Mouse (Mus musculus) forebrain, embryonic 12.5 days (tissue): ENCODE data around the gene Gpnmb. TPM values are rescaled to one million over a fixed set of nuclear protein-coding genes. Genes with fewer than 3 reads are reported as not detected.
A peak's percentile ranks its signal among the peaks of the same experiment; 100 is the strongest.

ENCODE experiments used
- ATAC-seq: fragments of 200-750 bp; cut with Nextera tagmentation; 2 replicates; pipeline ENCODE4 v1.8.0; 2017; ENCODE audit warnings: moderate TSS enrichment; ENCODE audit not compliant: low FRiP score
- H3K27ac ChIP-seq: fragments of 300-500 bp; sonication (generic); 2 replicates; pipeline ENCODE4 v1.5.1; 2016; ENCODE audit warnings: mild to moderate bottlenecking
- H3K27me3 ChIP-seq: fragments of 300-500 bp; sonication (generic); 2 replicates; pipeline ENCODE4 v1.6.1; 2016; ENCODE audit warnings: mild to moderate bottlenecking
- H3K36me3 ChIP-seq: fragments of 300-500 bp; sonication (generic); replicated peaks from 2 replicates; pipeline ENCODE4 v1.6.1; 2016; ENCODE audit warnings: mild to moderate bottlenecking
- H3K4me1 ChIP-seq: fragments of 300-500 bp; sonication (generic); 2 replicates; pipeline ENCODE4 v1.6.1; 2016
- H3K4me2 ChIP-seq: fragments of 300-500 bp; sonication (generic); 2 replicates; pipeline ENCODE4 v1.6.1; 2016; ENCODE audit warnings: mild to moderate bottlenecking, moderate library complexity
- H3K4me3 ChIP-seq: fragments of 300-500 bp; sonication (generic); replicated peaks from 2 replicates; pipeline ENCODE4 v1.5.1; 2016; ENCODE audit warnings: mild to moderate bottlenecking
- H3K9ac ChIP-seq: fragments of 300-500 bp; sonication (generic); 2 replicates; pipeline ENCODE4 v1.6.1; 2016; ENCODE audit warnings: mild to moderate bottlenecking
- H3K9me3 ChIP-seq: fragments of 300-500 bp; sonication (generic); 2 replicates; pipeline ENCODE4 v1.6.1; 2016
- WGBS: fragments of 180-500 bp; shearing (Covaris S2); methylation state at CpG from one replicate; pipeline ENCODE4 v1.1.7; 2016; 5-methylcytosine and 5-hydroxymethylcytosine counted together
- polyA plus RNA-seq: library from polyadenylated mRNA; unstranded; fragments of >200 nt; fragmentation: Nextera tagmentation; extraction: Ambion mirVana; gene quantifications from 2 replicates; pipeline ENCODE4 v1.2.1, GENCODE M21; 2016

Gene Gpnmb
- polyA plus RNA-seq, 1 experiment from 2014 or later = 0.82 TPM

GRCm38 (mm10) chr6:49073304-49074116 lies 37.2 kb downstream of the Gpnmb start, which contains the start of gene Malsu1:
TSS of gene Malsu1 (plus strand) at chr6:49073795.
- peak within 1 kb of the TSS; percentile 99 for H3K4me3 ChIP-seq
- peak within 1 kb of the TSS; percentile 70 for H3K4me2 ChIP-seq
- no peaks in the 10 kb centered on the region for H3K9me3 ChIP-seq
- peak within 1 kb of the TSS; percentile 93 for H3K9ac ChIP-seq
- ATAC-seq = peak; percentile 96
- peaks cover 23% of the 10 kb centered on the region for H3K4me1 ChIP-seq
- H3K27ac ChIP-seq = peak within 1 kb of the TSS; percentile 80
- no peaks in the 10 kb centered on the region for H3K36me3 ChIP-seq
- H3K27me3 ChIP-seq = no peaks in the 10 kb centered on the region
- under 1% methylated on average over 49 of the region's 49 CpGs for WGBS

GRCm38 (mm10) chr6:49074117-49074490 lies 37.8 kb downstream of the Gpnmb start:
- 2% methylated on average over 19 of the region's 19 CpGs for WGBS
- H3K27me3 ChIP-seq = no peaks in the 10 kb centered on the region
- peak overlapping the region; percentile 99 for H3K4me3 ChIP-seq
- peak overlapping the region; percentile 80 for H3K27ac ChIP-seq
- H3K9ac ChIP-seq = peak overlapping the region; percentile 93
- H3K4me2 ChIP-seq = peak overlapping the region; percentile 70
- H3K9me3 ChIP-seq = no peaks in the 10 kb centered on the region
- peaks cover 23% of the 10 kb centered on the region for H3K4me1 ChIP-seq
- H3K36me3 ChIP-seq = no peaks in the 10 kb centered on the region
- peak; percentile 61; the same call in 1 of the 2 replicates for ATAC-seq

GRCm38 (mm10) chr6:49077894-49078293 lies 41.5 kb downstream of the Gpnmb start:
- Histone ChIP-seq H3K27ac (no peak overlapping the region), H3K27me3 (no peaks in the 10 kb centered on the region), H3K4me3 (no peak overlapping the region), H3K4me1 (peaks cover 23% of the 10 kb centered on the region), H3K36me3 (no peaks in the 10 kb centered on the region; the same call in 1 of the 2 replicates), H3K9ac (no peak overlapping the region), H3K9me3 (no peaks in the 10 kb centered on the region), H3K4me2 (no peak overlapping the region)
- no peak for ATAC-seq
- WGBS = 90% methylated on average over 2 of the region's 2 CpGs

GRCm38 (mm10) chr6:49079313-49079712 lies 43.0 kb downstream of the Gpnmb start:
- no peak overlapping the region for H3K4me2 ChIP-seq
- H3K9me3 ChIP-seq = no peaks in the 10 kb centered on the region
- no peak overlapping the region for H3K9ac ChIP-seq
- peaks cover 14% of the 10 kb centered on the region for H3K36me3 ChIP-seq
- H3K4me3 ChIP-seq = no peak overlapping the region
- no peaks in the 10 kb centered on the region for H3K27me3 ChIP-seq
- H3K4me1 ChIP-seq = peaks cover 19% of the 10 kb centered on the region
- H3K27ac ChIP-seq = no peak overlapping the region
- no peak for ATAC-seq
- WGBS = 85% methylated on average over 1 of the region's 1 CpGs

GRCm38 (mm10) chr6:49083008-49083407 lies 46.7 kb downstream of the Gpnmb start:
- H3K27ac ChIP-seq = no peak overlapping the region
- H3K36me3 ChIP-seq = peaks cover 43% of the 10 kb centered on the region
- no peak overlapping the region for H3K9ac ChIP-seq
- H3K27me3 ChIP-seq = no peaks in the 10 kb centered on the region
- WGBS = 95% methylated on average over 4 of the region's 4 CpGs
- H3K9me3 ChIP-seq = no peaks in the 10 kb centered on the region
- no peak for ATAC-seq
- H3K4me3 ChIP-seq = no peak overlapping the region
- H3K4me1 ChIP-seq = no peaks in the 10 kb centered on the region
- H3K4me2 ChIP-seq = no peak overlapping the region

GRCm38 (mm10) chr6:49094968-49095367 lies 58.6 kb downstream of the Gpnmb start:
- Histone ChIP-seq H3K27ac (no peak overlapping the region), H3K27me3 (no peaks in the 10 kb centered on the region), H3K9me3 (no peaks in the 10 kb centered on the region), H3K4me2 (no peak overlapping the region), H3K36me3 (peaks cover 88% of the 10 kb centered on the region), H3K4me1 (peaks cover 8% of the 10 kb centered on the region; the same call in 1 of the 2 replicates), H3K4me3 (no peak overlapping the region), H3K9ac (no peak overlapping the region)
- 94% methylated on average over 10 of the region's 10 CpGs for WGBS
- ATAC-seq = no peak

- ATAC-seq = no peak
- no peak overlapping the region for H3K27ac ChIP-seq
- peaks cover 8% of the 10 kb centered on the region; the same call in 1 of the 2 replicates for H3K4me1 ChIP-seq
- no peaks in the 10 kb centered on the region for H3K27me3 ChIP-seq
- 91% methylated on average over 7 of the region's 7 CpGs for WGBS
- H3K36me3 ChIP-seq = peaks cover 87% of the 10 kb centered on the region
- no peaks in the 10 kb centered on the region for H3K9me3 ChIP-seq
- H3K4me3 ChIP-seq = no peak overlapping the region
- H3K9ac ChIP-seq = no peak overlapping the region
- H3K4me2 ChIP-seq = no peak overlapping the region
These were observed 60.1 kb downstream of the Gpnmb start for GRCm38 (mm10) chr6:49096421-49096820.

GRCm38 (mm10) chr6:49096933-49097461 lies 60.7 kb downstream of the Gpnmb start:
- ATAC-seq = no peak
- H3K36me3 ChIP-seq = peaks cover 85% of the 10 kb centered on the region
- peak overlapping the region; percentile 56; the same call in 1 of the 2 replicates for H3K27ac ChIP-seq
- H3K4me2 ChIP-seq = no peak overlapping the region
- 61% methylated on average over 13 of the region's 13 CpGs for WGBS
- H3K27me3 ChIP-seq = no peaks in the 10 kb centered on the region
- H3K9me3 ChIP-seq = no peaks in the 10 kb centered on the region
- H3K9ac ChIP-seq = 0 out of 2 replicates have a peak overlapping the region, but pooled peaks have one; percentile 12
- no peak overlapping the region for H3K4me3 ChIP-seq
- peaks cover 8% of the 10 kb centered on the region; the same call in 1 of the 2 replicates for H3K4me1 ChIP-seq

- no peak for ATAC-seq
- Histone ChIP-seq H3K27me3 (no peaks in the 10 kb centered on the region), H3K27ac (peak overlapping the region; percentile 56), H3K4me1 (peaks cover 8% of the 10 kb centered on the region; the same call in 1 of the 2 replicates), H3K9ac (no peak overlapping the region), H3K36me3 (peaks cover 86% of the 10 kb centered on the region), H3K4me2 (no peak overlapping the region), H3K9me3 (no peaks in the 10 kb centered on the region), H3K4me3 (no peak overlapping the region)
- 83% methylated on average over 5 of the region's 5 CpGs for WGBS
These were observed 61.3 kb downstream of the Gpnmb start for GRCm38 (mm10) chr6:49097596-49098110.

GRCm38 (mm10) chr6:49099086-49099485 lies 62.7 kb downstream of the Gpnmb start:
- no peak overlapping the region for H3K27ac ChIP-seq
- no peak for ATAC-seq
- H3K9me3 ChIP-seq = no peaks in the 10 kb centered on the region
- 90% methylated on average over 1 of the region's 1 CpGs for WGBS
- no peak overlapping the region for H3K9ac ChIP-seq
- H3K27me3 ChIP-seq = no peaks in the 10 kb centered on the region
- peaks cover 8% of the 10 kb centered on the region; the same call in 1 of the 2 replicates for H3K4me1 ChIP-seq
- no peak overlapping the region for H3K4me3 ChIP-seq
- peaks cover 88% of the 10 kb centered on the region for H3K36me3 ChIP-seq
- H3K4me2 ChIP-seq = no peak overlapping the region

GRCm38 (mm10) chr6:49106746-49107500 lies 70.6 kb downstream of the Gpnmb start:
- ATAC-seq = no peak
- Histone ChIP-seq H3K4me3 (no peak overlapping the region), H3K27ac (no peak overlapping the region), H3K9me3 (no peaks in the 10 kb centered on the region), H3K4me1 (no peaks in the 10 kb centered on the region), H3K9ac (no peak overlapping the region), H3K36me3 (peaks cover 80% of the 10 kb centered on the region), H3K4me2 (no peak overlapping the region), H3K27me3 (no peaks in the 10 kb centered on the region)
- 92% methylated on average over 15 of the region's 15 CpGs for WGBS

- no peak overlapping the region for H3K4me2 ChIP-seq
- H3K4me1 ChIP-seq = no peaks in the 10 kb centered on the region
- H3K27me3 ChIP-seq = no peaks in the 10 kb centered on the region
- WGBS = 93% methylated on average over 2 of the region's 2 CpGs
- H3K9me3 ChIP-seq = no peaks in the 10 kb centered on the region
- H3K36me3 ChIP-seq = peaks cover 57% of the 10 kb centered on the region
- no peak for ATAC-seq
- H3K9ac ChIP-seq = no peak overlapping the region
- H3K27ac ChIP-seq = no peak overlapping the region
- no peak overlapping the region for H3K4me3 ChIP-seq
These were observed 72.8 kb downstream of the Gpnmb start for GRCm38 (mm10) chr6:49109196-49109595.
